Mouse (Mus musculus) neural tube, embryonic 14.5 days (tissue): Measurements from ENCODE around the gene Cox14. TPM values are rescaled to one million over a fixed set of nuclear protein-coding genes. Genes with fewer than 3 reads are reported as not detected.

Source experiments
- ATAC-seq: fragments of 200-750 bp; cut with Nextera tagmentation; 2 replicates; pipeline ENCODE4 v1.8.0; 2017; ENCODE audit warnings: low read depth, mild to moderate bottlenecking, moderate TSS enrichment, moderate library complexity
- H3K27ac ChIP-seq: fragments of 300-500 bp; sonication (generic); 2 replicates; pipeline ENCODE4 v1.5.1; 2014; ENCODE audit warnings: low read depth, mild to moderate bottlenecking, control low read depth, low read length, moderate library complexity, mixed read lengths
- H3K27me3 ChIP-seq: fragments of 300-500 bp; sonication (generic); 2 replicates; pipeline ENCODE4 v1.6.1; 2014; ENCODE audit warnings: low read length; ENCODE audit not compliant: control insufficient read depth, insufficient read depth
- H3K36me3 ChIP-seq: fragments of 300-500 bp; sonication (generic); 2 replicates; pipeline ENCODE4 v1.6.1; 2014; ENCODE audit warnings: low read length, mixed read lengths; ENCODE audit not compliant: control insufficient read depth, insufficient read depth
- H3K4me1 ChIP-seq: fragments of 300-500 bp; sonication (generic); 2 replicates; pipeline ENCODE4 v1.6.1; 2014; ENCODE audit warnings: low read length; ENCODE audit not compliant: control insufficient read depth, insufficient read depth
- H3K4me2 ChIP-seq: fragments of 300-500 bp; sonication (generic); 2 replicates; pipeline ENCODE4 v1.6.1; 2014; ENCODE audit warnings: mild to moderate bottlenecking, low read depth, low read length, control low read depth
- H3K4me3 ChIP-seq: fragments of 300-500 bp; sonication (generic); 2 replicates; pipeline ENCODE4 v1.5.1; 2014; ENCODE audit warnings: low read depth, low read length, control low read depth, mixed read lengths
- H3K9ac ChIP-seq: fragments of 300-500 bp; sonication (generic); replicated peaks from 2 replicates; pipeline ENCODE4 v1.6.1; 2014; ENCODE audit warnings: low read depth, mild to moderate bottlenecking, control low read depth, low read length, mixed read lengths
- H3K9me3 ChIP-seq: fragments of 300-500 bp; sonication (generic); 2 replicates; pipeline ENCODE4 v1.6.1; 2016; ENCODE audit warnings: low read length; ENCODE audit not compliant: control insufficient read depth
- WGBS: fragments of 180-500 bp; shearing (Covaris S2); extraction: QIAGEN DNeasy Blood & Tissue Kit; methylation state at CpG from one replicate; pipeline ENCODE4 v1.1.7; 2014; 5-methylcytosine and 5-hydroxymethylcytosine counted together
- polyA plus RNA-seq: library from polyadenylated mRNA; unstranded; fragments of >200 nt; fragmentation: Nextera tagmentation; extraction: Ambion mirVana; gene quantifications from 2 replicates; pipeline ENCODE4 v1.2.1, GENCODE M21; 2014

Cox14 gene
- polyA plus RNA-seq, 1 experiment from 2014 or later = 204 TPM

GRCm38 (mm10) chr15:99728211-99728610 is 2.8 kb downstream of the Cox14 start:
- ATAC-seq = no peak
- 95% methylated on average over 5 of the region's 5 CpGs for WGBS

GRCm38 (mm10) chr15:99729056-99729783 is 3.8 kb downstream of the Cox14 start:
- WGBS = 97% methylated on average over 3 of the region's 4 CpGs
- Histone ChIP-seq H3K36me3 (peaks cover 13% of the 10 kb centered on the region; the same call in 1 of the 2 replicates), H3K4me2 (no peak overlapping the region), H3K27ac (no peak overlapping the region), H3K9ac (no peak overlapping the region), H3K27me3 (no peaks in the 10 kb centered on the region), H3K9me3 (no peaks in the 10 kb centered on the region), H3K4me1 (peaks cover 11% of the 10 kb centered on the region), H3K4me3 (no peak overlapping the region)
- ATAC-seq = no peak

More at GRCm38 (mm10) chr15:99728211-99728610, 2.8 kb downstream of the Cox14 start:
- Histone ChIP-seq H3K4me1 (peaks cover 13% of the 10 kb centered on the region), H3K9ac (no peak overlapping the region), H3K27ac (no peak overlapping the region), H3K9me3 (no peaks in the 10 kb centered on the region), H3K27me3 (no peaks in the 10 kb centered on the region), H3K4me2 (no peak overlapping the region), H3K36me3 (peaks cover 11% of the 10 kb centered on the region; the same call in 1 of the 2 replicates), H3K4me3 (no peak overlapping the region)

- 97% methylated on average over 2 of the region's 2 CpGs for WGBS
- ATAC-seq = no peak
Observed at GRCm38 (mm10) chr15:99731167-99731566, 5.7 kb downstream of the Cox14 start.

GRCm38 (mm10) chr15:99731678-99732077 is 6.3 kb downstream of the Cox14 start:
- peaks cover under 1% of the 10 kb centered on the region; the same call in 1 of the 2 replicates for H3K4me1 ChIP-seq
- no peak overlapping the region for H3K4me3 ChIP-seq
- H3K4me2 ChIP-seq = no peak overlapping the region
- no peak overlapping the region for H3K27ac ChIP-seq
- no peak overlapping the region for H3K9ac ChIP-seq
- WGBS = 93% methylated on average over 3 of the region's 3 CpGs
- H3K36me3 ChIP-seq = peaks cover 32% of the 10 kb centered on the region
- no peaks in the 10 kb centered on the region for H3K27me3 ChIP-seq
- H3K9me3 ChIP-seq = no peaks in the 10 kb centered on the region
- no peak for ATAC-seq

More at GRCm38 (mm10) chr15:99731167-99731566, 5.7 kb downstream of the Cox14 start:
- peaks cover 5% of the 10 kb centered on the region; the same call in 1 of the 2 replicates for H3K4me1 ChIP-seq
- H3K9ac ChIP-seq = no peak overlapping the region
- no peaks in the 10 kb centered on the region for H3K27me3 ChIP-seq
- H3K27ac ChIP-seq = no peak overlapping the region
- H3K9me3 ChIP-seq = no peaks in the 10 kb centered on the region
- peaks cover 27% of the 10 kb centered on the region for H3K36me3 ChIP-seq
- no peak overlapping the region for H3K4me2 ChIP-seq
- H3K4me3 ChIP-seq = no peak overlapping the region

- H3K27me3 ChIP-seq = no peaks in the 10 kb centered on the region
- H3K4me2 ChIP-seq = no peak overlapping the region
- no peaks in the 10 kb centered on the region for H3K4me1 ChIP-seq
- H3K27ac ChIP-seq = no peak overlapping the region
- peaks cover 40% of the 10 kb centered on the region for H3K36me3 ChIP-seq
- no peak overlapping the region for H3K4me3 ChIP-seq
- no peaks in the 10 kb centered on the region for H3K9me3 ChIP-seq
- no peak overlapping the region for H3K9ac ChIP-seq
- 95% methylated on average over 5 of the region's 5 CpGs for WGBS
- no peak for ATAC-seq
Observed at GRCm38 (mm10) chr15:99733186-99733585, 7.8 kb downstream of the Cox14 start.

GRCm38 (mm10) chr15:99735631-99736030 is 10.2 kb downstream of the Cox14 start:
- peaks cover 53% of the 10 kb centered on the region for H3K36me3 ChIP-seq

GRCm38 (mm10) chr15:99736675-99737074 is 11.3 kb downstream of the Cox14 start:
- Histone ChIP-seq H3K9me3 (no peaks in the 10 kb centered on the region), H3K4me2 (no peak overlapping the region), H3K27ac (no peak overlapping the region), H3K4me3 (no peak overlapping the region), H3K36me3 (peaks cover 60% of the 10 kb centered on the region), H3K9ac (no peak overlapping the region), H3K27me3 (no peaks in the 10 kb centered on the region), H3K4me1 (no peaks in the 10 kb centered on the region)
- WGBS = 90% methylated on average over 11 of the region's 11 CpGs
- ATAC-seq = no peak

More at GRCm38 (mm10) chr15:99735631-99736030, 10.2 kb downstream of the Cox14 start:
- 91% methylated on average over 2 of the region's 2 CpGs for WGBS
- Histone ChIP-seq H3K4me1 (no peaks in the 10 kb centered on the region), H3K9ac (no peak overlapping the region), H3K9me3 (no peaks in the 10 kb centered on the region), H3K27me3 (no peaks in the 10 kb centered on the region), H3K27ac (no peak overlapping the region), H3K4me3 (no peak overlapping the region), H3K4me2 (no peak overlapping the region)
- no peak for ATAC-seq

- Histone ChIP-seq H3K27me3 (no peaks in the 10 kb centered on the region), H3K27ac (no peak overlapping the region), H3K9me3 (no peaks in the 10 kb centered on the region), H3K4me1 (no peaks in the 10 kb centered on the region), H3K9ac (no peak overlapping the region), H3K4me2 (no peak overlapping the region), H3K36me3 (peaks cover 57% of the 10 kb centered on the region), H3K4me3 (no peak overlapping the region)
- WGBS = 92% methylated on average over 4 of the region's 4 CpGs
- no peak for ATAC-seq
Observed at GRCm38 (mm10) chr15:99740229-99740628, 14.8 kb downstream of the Cox14 start.

GRCm38 (mm10) chr15:99754204-99754603 is 28.8 kb downstream of the Cox14 start:
- Histone ChIP-seq H3K4me3 (no peak overlapping the region), H3K27ac (no peak overlapping the region), H3K9ac (no peak overlapping the region), H3K4me1 (no peaks in the 10 kb centered on the region), H3K27me3 (no peaks in the 10 kb centered on the region), H3K4me2 (no peak overlapping the region), H3K36me3 (no peaks in the 10 kb centered on the region), H3K9me3 (no peaks in the 10 kb centered on the region)
- no peak for ATAC-seq
- 77% methylated on average over 3 of the region's 3 CpGs for WGBS
